Mouse (Mus musculus) bone marrow, adult 2 months (tissue): ENCODE measurements at regions not wholly inside any gene's neighbourhood (a gene's known extent, or its start where the extent isn't known, plus 50 kb on each side); places are given as distances from the start of the nearest gene placed in this dataset.

ENCODE experiments used
- H3K27ac ChIP-seq: fragments of 200-500 bp; 2 replicates; pipeline ENCODE4 v1.5.1; 2012; ENCODE audit warnings: low read depth, mild to moderate bottlenecking, control low read depth, inconsistent platforms, low read length; ENCODE audit not compliant: control insufficient read depth, poor library complexity, insufficient read depth
- H3K4me1 ChIP-seq: fragments of 200-500 bp; 2 replicates; pipeline ENCODE4 v1.6.1; 2011; ENCODE audit warnings: low read length; ENCODE audit not compliant: control insufficient read depth, insufficient read depth
- H3K4me3 ChIP-seq: fragments of 200-500 bp; replicated peaks from 2 replicates; pipeline ENCODE3; 2011; ENCODE audit warnings: mild to moderate bottlenecking, low read depth, low read length, control low read depth; ENCODE audit not compliant: control insufficient read depth
- CTCF ChIP-seq: fragments of 200-500 bp; IDR thresholded peaks from 2 replicates; pipeline ENCODE4 v1.5.1; 2011; ENCODE audit warnings: low read length, control low read depth; ENCODE audit not compliant: control insufficient read depth, insufficient read depth
- POLR2A ChIP-seq: fragments of 200-500 bp; IDR thresholded peaks from 2 replicates; pipeline ENCODE4 v1.6.1; 2011; ENCODE audit warnings: low read depth, mild to moderate bottlenecking, control low read depth, low read length, borderline replicate concordance; ENCODE audit not compliant: control insufficient read depth
- WGBS: fragments of 180-500 bp; shearing (Covaris S2); methylation state at CpG from one replicate; pipeline ENCODE4 v1.1.7; 2018; 5-methylcytosine and 5-hydroxymethylcytosine counted together

- TF ChIP-seq CTCF (no peak), POLR2A (no peak)
- WGBS: 83% methylated on average over 7 of the region's 7 CpGs
- Histone ChIP-seq H3K4me1 (no peaks in the 10 kb centered on the region), H3K4me3 (no peak overlapping the region), H3K27ac (no peak overlapping the region)
These were observed 169.0 kb upstream of the 4930535I16Rik start for GRCm38 (mm10) chr4:124086801-124087200.

GRCm38 (mm10) chr4:124086254-124086653 is 168.4 kb upstream of the 4930535I16Rik start:
- no peaks in the 10 kb centered on the region for H3K4me1 ChIP-seq
- 41% methylated on average over 7 of the region's 7 CpGs for WGBS
- TF ChIP-seq POLR2A (no peak), CTCF (no peak)
- no peak overlapping the region for H3K27ac ChIP-seq
- H3K4me3 ChIP-seq: no peak overlapping the region

GRCm38 (mm10) chr4:124079603-124080002 is 161.8 kb upstream of the 4930535I16Rik start:
- H3K4me3 ChIP-seq: no peak overlapping the region
- H3K27ac ChIP-seq: no peak overlapping the region
- 36% methylated on average over 3 of the region's 3 CpGs for WGBS
- TF ChIP-seq POLR2A (no peak), CTCF (no peak)
- no peaks in the 10 kb centered on the region for H3K4me1 ChIP-seq

GRCm38 (mm10) chr4:124075551-124075950 is 157.7 kb upstream of the 4930535I16Rik start:
- 70% methylated on average over 5 of the region's 5 CpGs for WGBS
- no peaks in the 10 kb centered on the region for H3K4me1 ChIP-seq

GRCm38 (mm10) chr4:124073646-124074045 is 155.8 kb upstream of the 4930535I16Rik start:
- no peak for TF ChIP-seq POLR2A
- no peak for TF ChIP-seq CTCF
- 78% methylated on average over 1 of the region's 1 CpGs for WGBS
- no peaks in the 10 kb centered on the region for H3K4me1 ChIP-seq
- H3K27ac ChIP-seq: no peak overlapping the region
- no peak overlapping the region for H3K4me3 ChIP-seq

More at GRCm38 (mm10) chr4:124075551-124075950, 157.7 kb upstream of the 4930535I16Rik start:
- no peak overlapping the region for H3K27ac ChIP-seq
- no peak overlapping the region for H3K4me3 ChIP-seq
- TF ChIP-seq POLR2A (no peak), CTCF (no peak)

GRCm38 (mm10) chr4:124064601-124065000 is 146.8 kb upstream of the 4930535I16Rik start:
- no peak overlapping the region for H3K27ac ChIP-seq
- no peak overlapping the region for H3K4me3 ChIP-seq
- H3K4me1 ChIP-seq: no peaks in the 10 kb centered on the region
- no peak for TF ChIP-seq POLR2A
- no peak for TF ChIP-seq CTCF
- 74% methylated on average over 3 of the region's 3 CpGs for WGBS

GRCm38 (mm10) chr4:124063269-124064100 is 145.7 kb upstream of the 4930535I16Rik start:
- Histone ChIP-seq H3K4me3 (no peak overlapping the region), H3K4me1 (no peaks in the 10 kb centered on the region), H3K27ac (no peak overlapping the region)
- 73% methylated on average over 4 of the region's 4 CpGs for WGBS
- no peak for TF ChIP-seq CTCF
- TF ChIP-seq POLR2A: no peak

GRCm38 (mm10) chr4:124057607-124058006 is 139.8 kb upstream of the 4930535I16Rik start:
- Histone ChIP-seq H3K4me3 (no peak overlapping the region), H3K4me1 (no peaks in the 10 kb centered on the region), H3K27ac (no peak overlapping the region)
- TF ChIP-seq CTCF (no peak), POLR2A (no peak)
- WGBS: 87% methylated on average over 8 of the region's 8 CpGs

GRCm38 (mm10) chr4:124054240-124054760 is 136.5 kb upstream of the 4930535I16Rik start:
- H3K4me3 ChIP-seq: no peak overlapping the region
- no peak overlapping the region for H3K27ac ChIP-seq
- 75% methylated on average over 1 of the region's 1 CpGs for WGBS
- TF ChIP-seq CTCF (no peak), POLR2A (no peak)
- H3K4me1 ChIP-seq: no peaks in the 10 kb centered on the region
